Mouse (Mus musculus) lung, postnatal 0 days (tissue): Measurements from ENCODE around the gene Apoe. TPM values are rescaled to one million over a fixed set of nuclear protein-coding genes. Genes with fewer than 3 reads are reported as not detected.

Source experiments
- ATAC-seq: fragments of 200-750 bp; cut with Nextera tagmentation; 2 replicates; pipeline ENCODE4 v1.8.0; 2017; ENCODE audit warnings: moderate library complexity
- DNase-seq: peaks from one replicate; pipeline ENCODE4 v3.0.0-alpha.2; 2016; ENCODE audit warnings: low spot score
- H3K27ac ChIP-seq: fragments of 300-500 bp; sonication (generic); 2 replicates; pipeline ENCODE4 v1.5.1; 2014; ENCODE audit warnings: antibody characterized with exemption, mild to moderate bottlenecking, low read length, mixed read lengths
- H3K27me3 ChIP-seq: fragments of 300-500 bp; sonication (generic); replicated peaks from 2 replicates; pipeline ENCODE4 v1.6.1; 2014; ENCODE audit warnings: low read length, mixed read lengths; ENCODE audit not compliant: insufficient read depth
- H3K36me3 ChIP-seq: fragments of 300-500 bp; sonication (generic); 2 replicates; pipeline ENCODE4 v1.6.1; 2014; ENCODE audit warnings: low read length, mixed read lengths; ENCODE audit not compliant: insufficient read depth
- H3K4me1 ChIP-seq: fragments of 300-500 bp; sonication (generic); 2 replicates; pipeline ENCODE4 v1.6.1; 2014; ENCODE audit warnings: antibody characterized with exemption, low read depth, low read length, mixed read lengths; ENCODE audit not compliant: insufficient read depth
- H3K4me2 ChIP-seq: fragments of 300-500 bp; sonication (generic); replicated peaks from 2 replicates; pipeline ENCODE4 v1.6.1; 2014; ENCODE audit warnings: low read depth, mild to moderate bottlenecking, low read length, moderate library complexity, mixed read lengths
- H3K4me3 ChIP-seq: fragments of 300-500 bp; sonication (generic); 2 replicates; pipeline ENCODE4 v1.5.1; 2014; ENCODE audit warnings: low read depth, low read length
- H3K9ac ChIP-seq: fragments of 300-500 bp; sonication (generic); replicated peaks from 2 replicates; pipeline ENCODE4 v1.6.1; 2014; ENCODE audit warnings: low read depth, mild to moderate bottlenecking
- H3K9me3 ChIP-seq: fragments of 300-500 bp; sonication (generic); 2 replicates; pipeline ENCODE4 v1.6.1; 2016; ENCODE audit warnings: low read length, mixed read lengths
- CTCF ChIP-seq: IDR thresholded peaks from 2 replicates; pipeline ENCODE4 v1.5.1; 2016; ENCODE audit warnings: antibody characterized with exemption, mild to moderate bottlenecking
- EP300 ChIP-seq: IDR thresholded peaks from 2 replicates; pipeline ENCODE4 v1.6.1; 2016; ENCODE audit warnings: antibody characterized with exemption, mild to moderate bottlenecking, control low read depth
- WGBS: fragments of 180-500 bp; shearing (Covaris S2); extraction: QIAGEN DNeasy Blood & Tissue Kit; methylation state at CpG from one replicate; pipeline ENCODE4 v1.1.7; 2014; 5-methylcytosine and 5-hydroxymethylcytosine counted together
- polyA plus RNA-seq: library from polyadenylated mRNA; unstranded; fragments of >200 nt; fragmentation: Nextera tagmentation; extraction: Ambion mirVana; gene quantifications from 2 replicates; pipeline ENCODE4 v1.2.1, GENCODE M21; 2015

The Apoe gene
- polyA plus RNA-seq, 1 experiment from 2014 or later = 1,006 TPM

DNA sequence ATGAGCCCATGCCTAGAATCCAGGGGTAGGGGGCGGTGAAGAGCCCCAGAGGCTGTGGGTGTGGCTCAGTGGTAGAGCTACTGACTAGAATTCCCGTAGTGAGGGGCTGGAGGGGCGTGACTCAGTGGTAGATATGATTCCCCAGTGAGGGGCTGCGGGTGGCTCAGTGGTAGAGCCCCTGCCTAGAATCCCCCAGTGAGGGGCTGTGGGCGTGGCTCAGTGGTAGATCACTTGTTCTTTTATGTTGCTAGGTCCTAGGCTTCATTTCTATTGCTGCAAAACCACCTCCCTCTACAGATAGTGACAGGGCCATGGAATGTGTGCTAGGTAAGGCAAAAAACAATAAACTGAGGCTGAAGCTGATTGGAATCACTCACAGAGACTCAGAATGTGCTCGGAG is 3.1 kb downstream of the Apoe start:
- ATAC-seq (no peak), DNase-seq (no peak)
- Histone ChIP-seq H3K4me2 (no peak overlapping the region), H3K4me3 (no peak overlapping the region), H3K27ac (no peak overlapping the region), H3K36me3 (no peaks in the 10 kb centered on the region), H3K9me3 (no peaks in the 10 kb centered on the region), H3K9ac (no peak overlapping the region), H3K27me3 (no peaks in the 10 kb centered on the region), H3K4me1 (peaks cover 24% of the 10 kb centered on the region; the same call in 1 of the 2 replicates)
- 73% methylated on average over 6 of the region's 6 CpGs for WGBS
- TF ChIP-seq CTCF (no peak), EP300 (no peak)

DNA sequence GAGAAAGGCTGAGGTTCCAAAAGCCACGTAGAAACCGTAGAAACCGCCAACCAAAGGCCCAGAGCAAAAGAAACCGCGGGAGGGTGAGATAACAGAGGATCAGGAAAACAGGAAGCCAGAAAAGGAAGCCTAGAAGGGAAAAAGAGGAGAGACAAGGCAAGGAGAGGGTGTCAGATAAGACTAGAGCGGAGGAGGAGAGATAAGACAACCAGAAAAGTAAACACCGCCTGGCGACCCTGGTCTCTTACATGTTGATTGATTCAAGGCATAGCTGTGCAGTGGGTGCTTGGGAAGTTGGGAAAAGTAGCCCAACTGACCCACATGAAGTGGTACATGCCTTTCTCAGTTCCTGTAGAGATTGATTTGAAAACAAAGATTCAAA is 3.8 kb downstream of the Apoe start:
- Histone ChIP-seq H3K27me3 (no peaks in the 10 kb centered on the region), H3K9me3 (no peaks in the 10 kb centered on the region), H3K36me3 (no peaks in the 10 kb centered on the region), H3K27ac (peak overlapping the region; percentile 81), H3K4me1 (peaks cover 22% of the 10 kb centered on the region; the same call in 1 of the 2 replicates), H3K4me3 (no peak overlapping the region), H3K9ac (no peak overlapping the region), H3K4me2 (no peak overlapping the region)
- WGBS = 14% methylated on average over 8 of the region's 8 CpGs
- no peak for ATAC-seq
- TF ChIP-seq EP300 = no peak
- no peak for TF ChIP-seq CTCF
- DNase-seq = no peak

DNA sequence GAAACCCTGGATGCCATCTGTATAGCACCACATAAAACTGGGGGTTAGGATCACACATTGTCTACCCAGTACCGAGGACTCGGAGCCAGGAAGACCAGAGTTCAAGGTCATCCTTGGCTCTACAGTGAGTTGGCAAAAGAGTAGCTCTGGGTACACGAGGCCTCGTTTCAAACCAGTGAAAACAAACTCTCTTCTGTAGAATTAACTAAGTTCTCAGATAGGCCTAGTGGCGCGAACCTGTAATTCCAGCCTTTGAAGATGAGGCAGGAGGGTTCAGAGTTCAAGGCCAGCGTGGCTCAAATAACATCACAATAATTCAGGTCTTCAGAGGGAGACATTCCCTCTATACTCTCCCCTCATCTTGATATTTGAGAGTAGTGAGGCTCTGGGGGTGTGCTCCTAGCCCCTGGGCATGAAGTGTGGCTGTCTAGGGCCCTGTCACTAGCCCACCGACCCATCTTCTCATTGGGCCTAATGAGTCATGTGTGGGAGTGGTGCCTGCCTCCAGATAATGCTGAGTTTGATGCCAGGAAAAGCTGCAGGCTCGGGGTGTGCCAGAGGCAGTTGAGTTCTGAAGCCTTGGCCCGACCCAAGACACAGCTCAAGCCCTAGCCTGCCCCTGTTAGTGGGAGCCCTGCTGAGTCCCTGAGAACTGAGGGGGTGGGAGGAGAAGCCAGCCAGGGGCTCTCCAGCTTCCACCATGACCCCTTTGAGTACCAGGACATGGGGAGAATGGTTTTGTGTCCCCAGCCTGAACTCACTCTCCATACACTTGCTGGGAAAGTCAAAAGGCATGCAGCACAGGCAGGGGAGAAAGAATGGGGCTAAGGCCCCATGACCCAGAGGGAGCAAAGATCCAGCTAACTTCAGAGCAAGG is 4.4 kb downstream of the Apoe start:
- TF ChIP-seq EP300 (no peak), CTCF (no peak)
- no peak for DNase-seq
- no peak for ATAC-seq
- no peak overlapping the region for H3K4me3 ChIP-seq
- no peaks in the 10 kb centered on the region for H3K27me3 ChIP-seq
- H3K9me3 ChIP-seq = no peaks in the 10 kb centered on the region
- no peak overlapping the region for H3K9ac ChIP-seq
- no peak overlapping the region for H3K4me2 ChIP-seq
- H3K4me1 ChIP-seq = peaks cover 22% of the 10 kb centered on the region; the same call in 1 of the 2 replicates
- whole genome bisulfite sequencing = 71% methylated on average over 10 of the region's 10 CpGs
- H3K36me3 ChIP-seq = no peaks in the 10 kb centered on the region
- H3K27ac ChIP-seq = peak overlapping the region; percentile 81

DNA sequence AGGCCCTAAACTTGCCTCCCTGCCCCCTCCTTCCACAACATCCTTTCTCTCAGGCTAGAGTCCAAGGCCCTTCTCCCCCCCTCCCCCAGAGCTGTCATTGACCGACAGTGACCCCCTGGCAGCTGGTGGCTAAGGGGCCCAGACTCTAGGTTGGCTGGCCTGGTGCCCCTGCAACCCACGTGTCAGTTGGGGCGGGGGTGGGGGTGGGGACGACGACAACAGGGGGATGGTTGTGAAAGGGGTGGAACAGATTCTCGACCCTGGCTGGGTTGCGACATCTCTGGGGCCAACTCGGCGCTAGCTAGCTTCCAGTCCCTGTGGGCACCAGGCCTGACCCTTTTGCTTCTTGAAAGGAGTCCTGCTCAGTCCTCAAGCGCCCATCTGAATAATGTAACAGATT is 5.6 kb downstream of the Apoe start:
- ATAC-seq = peak; percentile 72
- DNase-seq = peak; percentile 89
- Histone ChIP-seq H3K27me3 (no peaks in the 10 kb centered on the region), H3K9me3 (no peaks in the 10 kb centered on the region), H3K4me1 (peaks cover 13% of the 10 kb centered on the region; the same call in 1 of the 2 replicates), H3K9ac (no peak overlapping the region), H3K4me2 (no peak overlapping the region), H3K4me3 (no peak overlapping the region), H3K27ac (peak overlapping the region; percentile 81), H3K36me3 (no peaks in the 10 kb centered on the region)
- TF ChIP-seq EP300 = no peak
- no peak for TF ChIP-seq CTCF
- 15% methylated on average over 10 of the region's 10 CpGs for WGBS

DNA sequence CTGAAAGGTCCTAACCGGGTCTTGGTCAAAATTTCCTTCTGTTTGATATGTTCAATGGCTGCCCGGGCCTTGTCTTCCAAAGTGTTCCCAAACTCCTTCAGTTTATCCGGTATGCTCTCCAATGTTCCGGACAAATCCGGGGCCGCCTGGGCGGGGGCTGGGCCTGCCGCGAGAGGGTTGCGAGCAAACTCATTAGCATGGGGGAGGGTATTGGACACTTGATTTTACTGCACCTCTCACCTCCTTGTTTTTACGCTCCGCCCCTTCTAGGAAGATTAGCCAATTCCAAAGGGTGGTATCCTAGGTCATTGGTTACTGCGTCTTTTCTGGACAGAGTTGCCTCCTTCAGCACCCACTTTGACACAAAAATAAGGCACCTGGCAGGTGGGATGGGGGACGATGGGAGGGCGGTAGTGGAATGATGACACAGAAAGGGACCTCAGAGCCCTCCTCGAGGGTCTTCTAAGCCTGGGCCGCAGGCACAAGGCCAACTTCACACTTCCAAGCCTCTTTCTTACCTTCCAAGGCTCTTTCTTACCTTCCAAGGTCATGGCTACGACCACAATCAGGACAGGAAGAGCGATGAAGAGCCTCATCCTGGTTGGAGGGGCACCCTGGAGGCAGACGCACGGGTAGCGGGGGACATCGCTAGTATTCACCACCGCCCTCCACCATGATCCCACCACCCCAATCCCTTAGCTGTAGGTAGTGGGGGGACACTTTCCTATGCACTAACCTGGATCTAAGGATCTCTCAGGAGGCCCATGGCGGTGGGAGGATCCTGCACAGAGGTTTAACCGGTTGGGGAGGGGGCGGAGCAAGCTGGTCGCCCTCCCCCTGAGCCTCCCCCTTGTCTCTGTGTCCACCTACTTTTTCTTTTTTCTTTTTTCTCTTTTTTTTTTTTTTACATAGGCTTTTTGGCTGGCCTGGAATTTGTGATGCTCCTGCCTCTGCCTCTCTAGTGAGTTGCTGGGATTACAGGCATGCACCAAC is 6.8 kb downstream of the Apoe start, which contains the start of gene Apoc1:
Apoc1 (minus strand) TSS at position 788 of the 993 bp plus-strand sequence.
- ATAC-seq (peak; percentile 61), DNase-seq (peak; percentile 84)
- Histone ChIP-seq H3K4me2 (0 out of 2 replicates have a peak within 1 kb of the TSS, but pooled peaks have one; percentile 19), H3K9ac (no peak within 1 kb of the TSS), H3K27ac (peak within 1 kb of the TSS; percentile 81), H3K36me3 (no peaks in the 10 kb centered on the region), H3K4me1 (peaks cover 13% of the 10 kb centered on the region; the same call in 1 of the 2 replicates), H3K4me3 (no peak within 1 kb of the TSS), H3K27me3 (no peaks in the 10 kb centered on the region), H3K9me3 (no peaks in the 10 kb centered on the region)
- 53% methylated on average over 28 of the region's 28 CpGs for WGBS
- TF ChIP-seq EP300 = no peak

DNA sequence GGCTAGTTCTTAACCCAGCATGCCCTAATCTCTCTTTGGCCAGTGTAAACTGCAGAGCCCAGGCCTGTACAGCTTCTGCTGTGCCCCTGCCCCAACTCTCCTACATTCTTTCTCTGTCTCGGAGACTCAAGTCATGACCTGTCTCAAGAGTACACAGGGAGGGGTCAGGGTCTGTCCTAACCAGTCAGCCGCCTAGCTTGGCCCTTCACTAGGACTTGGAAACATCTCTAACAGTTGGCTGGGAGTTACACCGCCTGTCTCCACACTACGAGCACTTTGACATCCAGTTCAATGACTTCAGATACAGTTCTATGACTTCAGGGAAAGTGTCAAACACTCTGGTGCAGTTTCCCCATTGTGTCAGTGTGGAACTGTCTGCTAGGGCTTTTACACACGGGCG is 7.6 kb downstream of the Apoe start:
- 48% methylated on average over 6 of the region's 6 CpGs for WGBS
- H3K4me3 ChIP-seq = no peak overlapping the region
- TF ChIP-seq EP300 (0 out of 2 replicates have a peak, but pooled peaks have one; percentile 9), CTCF (no peak)
- H3K9ac ChIP-seq = no peak overlapping the region
- no peaks in the 10 kb centered on the region for H3K36me3 ChIP-seq
- DNase-seq (peak; percentile 64), ATAC-seq (peak; percentile 27)
- H3K4me2 ChIP-seq = no peak overlapping the region
- H3K9me3 ChIP-seq = no peaks in the 10 kb centered on the region
- H3K27me3 ChIP-seq = no peaks in the 10 kb centered on the region
- H3K4me1 ChIP-seq = peaks cover 13% of the 10 kb centered on the region; the same call in 1 of the 2 replicates
- H3K27ac ChIP-seq = peak overlapping the region; percentile 81
